Mouse (Mus musculus) liver, embryonic 14.5 days (tissue): ENCODE data around the gene 2310061I04Rik. TPM values are rescaled to one million over a fixed set of nuclear protein-coding genes. Genes with fewer than 3 reads are reported as not detected.

Source experiments
- ATAC-seq: fragments of 200-750 bp; cut with Nextera tagmentation; 2 replicates; pipeline ENCODE4 v1.8.0; 2017; ENCODE audit warnings: moderate number of reproducible peaks, mild to moderate bottlenecking, moderate library complexity; ENCODE audit not compliant: insufficient read depth
- DNase-seq, 3 experiments: peaks; one replicate each; pipeline ENCODE4 v3.0.0-alpha.2; 2012 to 2013; ENCODE audit warnings: low read depth in 3 of 3, low spot score in 3 of 3
- H3K27ac ChIP-seq: fragments of 300-500 bp; sonication (generic); 2 replicates; pipeline ENCODE4 v1.5.1; 2014; ENCODE audit warnings: moderate library complexity, mild to moderate bottlenecking, control low read depth, inconsistent platforms
- H3K27me3 ChIP-seq: fragments of 300-500 bp; sonication (generic); 2 replicates; pipeline ENCODE4 v1.6.1; 2014; ENCODE audit warnings: mild to moderate bottlenecking, low read length, moderate library complexity; ENCODE audit not compliant: control insufficient read depth, insufficient read depth
- H3K36me3 ChIP-seq: fragments of 300-500 bp; sonication (generic); replicated peaks from 2 replicates; pipeline ENCODE4 v1.6.1; 2014; ENCODE audit warnings: low read depth; ENCODE audit not compliant: control insufficient read depth, insufficient read depth
- H3K4me1 ChIP-seq, 2 experiments: fragments of 200-500 bp in 1 of 2; fragments of 300-500 bp in 1 of 2; sonication (generic) in 1 of 2; replicated peaks; 2 replicates each; pipeline ENCODE4 v1.6.1; 2012 to 2014; ENCODE audit warnings: antibody characterized with exemption in 1 of 2, inconsistent platforms in 1 of 2, low read length in 1 of 2; ENCODE audit not compliant: control insufficient read depth in 2 of 2, insufficient read depth in 2 of 2
- H3K4me2 ChIP-seq: fragments of 300-500 bp; sonication (generic); 2 replicates; pipeline ENCODE4 v1.6.1; 2014; ENCODE audit warnings: low read depth, mild to moderate bottlenecking, control low read depth, moderate library complexity
- H3K4me3 ChIP-seq, 2 experiments: fragments of 200-500 bp in 1 of 2; fragments of 300-500 bp in 1 of 2; sonication (generic) in 1 of 2; 2 replicates each; pipeline ENCODE4 v1.5.1; 2012 to 2014; ENCODE audit warnings: low read depth in 2 of 2, low read length in 2 of 2, mild to moderate bottlenecking in 2 of 2, control low read depth in 1 of 2, inconsistent platforms in 1 of 2, moderate library complexity in 1 of 2; ENCODE audit not compliant: insufficient read depth in 1 of 2
- H3K9ac ChIP-seq: fragments of 300-500 bp; sonication (generic); replicated peaks from 2 replicates; pipeline ENCODE4 v1.6.1; 2014; ENCODE audit warnings: mild to moderate bottlenecking, control low read depth, moderate library complexity
- H3K9me3 ChIP-seq: fragments of 300-500 bp; sonication (generic); 2 replicates; pipeline ENCODE4 v1.6.1; 2016; ENCODE audit warnings: low read length, mixed read lengths; ENCODE audit not compliant: control insufficient read depth
- CTCF ChIP-seq: IDR thresholded peaks from 2 replicates; pipeline ENCODE4 v1.5.1; 2016; ENCODE audit warnings: antibody characterized with exemption, low read depth, control low read depth
- EP300 ChIP-seq: IDR thresholded peaks from 2 replicates; pipeline ENCODE4 v1.6.1; 2016; ENCODE audit warnings: antibody characterized with exemption, low read depth
- WGBS: fragments of 180-500 bp; shearing (Covaris S2); extraction: QIAGEN DNeasy Blood & Tissue Kit; methylation state at CpG from one replicate; pipeline ENCODE4 v1.1.7; 2014; ENCODE audit not compliant: insufficient replicate concordance; 5-methylcytosine and 5-hydroxymethylcytosine counted together
- polyA plus RNA-seq, 2 experiments: library from polyadenylated mRNA; depleted of rRNA in 1 of 2; stranded (reverse) in 1 of 2; unstranded in 1 of 2; fragments of >200 nt; fragmentation: Nextera tagmentation in 1 of 2; extraction: Ambion mirVana in 1 of 2; gene quantifications; 2 replicates each; pipeline versions ENCODE4 v1.2.1 to v1.2.3; 2012 to 2014

Gene 2310061I04Rik
- polyA plus RNA-seq, 2 experiments, result 10.6 to 14.4 TPM

DNA sequence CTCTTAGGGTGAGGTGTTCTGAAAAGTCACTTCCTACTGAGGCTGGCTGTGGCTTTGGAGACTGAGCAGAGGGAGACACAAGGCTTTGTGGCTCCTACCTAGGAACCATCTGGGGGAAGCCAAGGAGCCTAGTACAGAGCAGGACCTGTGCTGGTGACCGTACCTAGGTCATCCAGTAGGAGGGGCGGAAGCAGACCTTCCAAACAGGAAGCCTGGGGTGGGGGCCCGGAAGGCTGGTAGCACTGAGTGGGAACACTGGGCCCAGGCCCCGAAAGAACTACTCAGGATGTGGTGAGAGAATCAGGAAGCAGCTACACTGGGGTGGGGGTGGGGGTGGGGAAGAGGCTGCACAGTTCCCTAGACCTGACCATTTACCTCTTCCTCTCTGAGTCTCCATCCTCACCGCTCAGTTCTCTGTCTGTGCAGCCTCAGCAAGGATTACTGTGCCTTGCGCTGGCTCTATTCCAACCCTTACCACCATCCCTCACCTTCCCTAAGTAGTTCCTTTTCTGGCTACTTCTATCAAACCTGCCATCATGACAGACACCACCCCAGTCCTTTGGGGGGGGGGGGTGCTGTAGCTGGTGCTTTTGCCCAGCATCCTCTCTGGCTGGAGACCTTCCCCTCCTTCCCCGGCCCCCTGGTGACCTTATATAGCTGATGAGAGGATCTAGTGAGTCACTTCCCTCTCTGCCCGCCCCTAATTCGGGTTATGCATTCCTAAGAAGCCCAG, 26.9 kb downstream of the 2310061I04Rik start:
- no peaks in the 10 kb centered on the region for H3K36me3 ChIP-seq
- no peak overlapping the region for H3K9ac ChIP-seq
- ATAC-seq, result peak; percentile 7; the same call in 1 of the 2 replicates
- peaks cover 3% of the 10 kb centered on the region for H3K9me3 ChIP-seq
- DNase-seq, result no peak
- 16% methylated on average over 9 of the region's 9 CpGs for WGBS
- TF ChIP-seq CTCF, result no peak
- no peak for TF ChIP-seq EP300
- peak overlapping the region; percentile 33 to 50; a peak in 3 of 4 replicates for H3K4me3 ChIP-seq
- peaks cover 41% of the 10 kb centered on the region for H3K27me3 ChIP-seq
- H3K4me1 ChIP-seq, result peaks cover 8 to 16% of the 10 kb centered on the region in 2 experiments
- no peak overlapping the region for H3K27ac ChIP-seq
- peak overlapping the region; percentile 65 for H3K4me2 ChIP-seq

DNA sequence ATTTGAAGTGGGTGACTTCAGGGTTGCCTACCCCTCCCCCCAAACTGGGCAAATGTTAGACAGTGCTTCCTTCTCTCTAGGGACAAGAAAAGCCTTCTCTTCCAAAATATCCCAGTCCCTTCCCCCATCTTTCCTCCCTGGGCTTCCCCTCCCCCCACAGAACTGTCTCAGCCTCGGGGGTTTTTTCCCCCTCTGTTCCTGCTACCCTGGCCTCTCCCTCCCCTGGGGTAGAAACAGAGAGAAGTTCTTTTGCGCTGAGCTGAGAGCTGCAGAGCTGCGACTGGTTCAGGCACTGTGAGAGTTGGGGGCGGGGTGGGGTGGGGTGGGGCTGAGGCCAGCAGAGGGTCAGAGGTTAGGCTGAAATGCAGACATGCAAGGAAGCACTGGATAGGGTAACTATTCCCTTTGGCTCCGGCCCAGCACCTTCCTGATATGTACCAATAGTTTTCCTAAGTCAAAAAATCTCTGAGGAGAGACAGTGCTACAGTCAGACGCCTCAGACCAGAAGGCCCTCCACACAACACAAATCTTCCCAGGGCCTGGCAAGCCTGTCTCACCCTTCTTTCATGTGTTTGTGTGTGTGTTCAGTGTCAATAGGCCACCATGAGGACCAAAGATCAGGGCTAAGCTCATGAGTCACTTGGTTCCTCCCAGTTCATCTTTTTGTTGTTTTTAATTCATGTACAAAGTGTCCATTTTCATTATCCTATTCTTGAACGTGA, 27.7 kb downstream of the 2310061I04Rik start:
- no peak for TF ChIP-seq EP300
- no peak for TF ChIP-seq CTCF
- peak overlapping the region; percentile 34; the same call in 1 of the 2 replicates for H3K9ac ChIP-seq
- peak overlapping the region; percentile 65 for H3K4me2 ChIP-seq
- H3K4me3 ChIP-seq, result peak overlapping the region; percentile 50 to 51
- ATAC-seq (peak; percentile 31), DNase-seq (no peak)
- no peaks in the 10 kb centered on the region for H3K36me3 ChIP-seq
- H3K27ac ChIP-seq, result peak overlapping the region; percentile 48
- peaks cover 49% of the 10 kb centered on the region for H3K27me3 ChIP-seq
- H3K4me1 ChIP-seq, result peaks cover 13 to 20% of the 10 kb centered on the region in 2 experiments
- WGBS, result 10% methylated on average over 7 of the region's 7 CpGs
- peaks cover 3% of the 10 kb centered on the region for H3K9me3 ChIP-seq

DNA sequence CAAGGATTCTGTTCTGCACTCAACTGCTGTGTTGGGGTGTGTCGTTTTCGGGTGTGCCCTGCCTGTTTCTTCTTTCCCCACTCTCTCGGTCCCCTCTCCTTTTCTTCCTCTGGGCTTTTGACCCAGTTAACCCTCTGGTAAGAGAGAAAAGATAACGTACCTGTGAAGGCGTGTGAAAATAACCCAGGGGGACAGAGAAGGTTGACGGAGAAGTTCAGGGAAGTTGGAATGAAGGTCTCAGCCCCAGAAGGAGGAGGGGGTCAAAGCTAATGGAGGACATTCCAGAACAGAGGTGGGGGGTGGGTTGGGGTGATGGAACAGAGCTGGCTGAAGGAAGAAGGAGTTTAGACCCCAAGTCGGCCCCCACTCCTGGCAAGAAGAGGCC, 28.3 kb downstream of the 2310061I04Rik start:
- H3K9ac ChIP-seq, result peak overlapping the region; percentile 40
- H3K4me2 ChIP-seq, result peak overlapping the region; percentile 65
- DNase-seq (no peak), ATAC-seq (no peak)
- no peaks in the 10 kb centered on the region for H3K36me3 ChIP-seq
- WGBS, result 3% methylated on average over 7 of the region's 7 CpGs
- H3K4me3 ChIP-seq, result peak overlapping the region; percentile 50 to 51
- no peak for TF ChIP-seq CTCF
- no peak for TF ChIP-seq EP300
- H3K27ac ChIP-seq, result 0 out of 2 replicates have a peak overlapping the region, but pooled peaks have one; percentile 27
- peaks cover 55% of the 10 kb centered on the region for H3K27me3 ChIP-seq
- peaks cover 3% of the 10 kb centered on the region for H3K9me3 ChIP-seq
- peaks cover 9 to 15% of the 10 kb centered on the region in 2 experiments for H3K4me1 ChIP-seq

DNA sequence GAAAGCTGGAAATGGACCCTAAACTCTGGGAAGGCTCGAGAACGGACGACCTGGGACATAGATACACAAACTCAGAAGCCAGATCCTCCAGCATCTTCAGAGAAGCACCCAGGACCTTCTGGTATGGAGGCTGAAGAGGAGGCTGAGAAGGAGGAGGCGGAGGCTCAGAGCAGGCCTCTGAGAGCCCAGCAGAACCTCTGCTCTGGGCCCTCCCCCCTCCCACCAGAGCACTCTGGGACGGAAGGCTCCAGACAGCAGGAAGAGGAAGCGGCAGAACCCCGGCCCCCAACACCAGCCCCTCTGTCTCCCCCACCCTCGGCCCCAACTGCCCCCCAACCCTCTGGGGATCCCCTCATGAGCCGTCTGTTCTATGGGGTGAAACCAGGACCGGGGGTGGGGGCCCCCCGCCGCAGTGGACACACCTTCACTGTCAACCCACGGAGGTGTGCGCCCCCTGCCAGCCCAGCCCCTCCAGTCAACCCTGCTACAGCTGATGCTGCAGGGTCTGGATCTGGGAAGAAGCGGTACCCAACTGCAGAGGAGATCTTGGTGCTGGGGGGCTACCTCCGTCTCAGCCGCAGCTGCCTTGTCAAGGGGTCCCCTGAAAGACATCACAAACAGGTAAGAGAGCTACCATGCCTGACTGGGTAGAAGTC, 28.9 kb downstream of the 2310061I04Rik start:
- Histone ChIP-seq H3K9ac (peak overlapping the region; percentile 40), H3K9me3 (peaks cover 3% of the 10 kb centered on the region), H3K36me3 (no peaks in the 10 kb centered on the region), H3K27ac (no peak overlapping the region), H3K4me3 (peak overlapping the region; percentile 50 to 51), H3K4me2 (peak overlapping the region; percentile 65), H3K27me3 (peaks cover 55% of the 10 kb centered on the region), H3K4me1 (peaks cover 5 to 10% of the 10 kb centered on the region in 2 experiments)
- WGBS, result 9% methylated on average over 17 of the region's 17 CpGs
- DNase-seq, result no peak
- ATAC-seq, result no peak
- TF ChIP-seq EP300, result no peak
- TF ChIP-seq CTCF, result no peak
